Mouse (Mus musculus) inflammation-experienced regulatory T-cells, adult 6 months (primary cell): Measurements from ENCODE around the gene Rhoh. TPM values are rescaled to one million over a fixed set of nuclear protein-coding genes. Genes with fewer than 3 reads are reported as not detected.

Source experiments
- ATAC-seq: one replicate; pipeline ENCODE4 v1.8.0; 2017
- polyA plus RNA-seq, 3 experiments: library from polyadenylated mRNA; unstranded; fragments of 100-300 nt; shearing (Covaris generic); gene quantifications; one replicate each; pipeline ENCODE4 v1.2.1; 2017

Gene Rhoh
- polyA plus RNA-seq, 3 experiments from 2014 or later, result 154 to 314 (median 282) TPM

DNA sequence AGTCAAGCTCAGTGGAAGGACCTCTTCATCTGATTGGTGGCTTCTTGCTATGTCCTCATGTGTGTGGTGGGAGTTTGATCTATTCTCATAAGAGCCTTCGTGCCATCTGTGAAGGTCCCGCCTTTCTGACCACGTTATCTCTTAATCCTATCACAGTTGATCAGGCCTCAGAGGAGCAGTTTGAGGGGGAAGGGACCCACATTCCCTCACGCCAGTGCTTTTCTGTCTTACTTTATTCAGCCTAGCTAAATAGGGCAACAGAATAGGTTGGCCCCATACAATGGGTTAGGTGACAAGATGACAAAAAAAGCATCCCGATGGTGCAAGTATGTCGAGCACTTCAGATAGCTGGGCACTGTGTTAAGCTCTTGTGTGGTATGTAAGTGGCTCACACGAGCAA is 34.8 kb downstream of the Rhoh start:
- no peak for ATAC-seq

GRCm38 (mm10) chr5:65897731-65898130 is 36.7 kb downstream of the Rhoh start:
- peak; percentile 65 for ATAC-seq

DNA sequence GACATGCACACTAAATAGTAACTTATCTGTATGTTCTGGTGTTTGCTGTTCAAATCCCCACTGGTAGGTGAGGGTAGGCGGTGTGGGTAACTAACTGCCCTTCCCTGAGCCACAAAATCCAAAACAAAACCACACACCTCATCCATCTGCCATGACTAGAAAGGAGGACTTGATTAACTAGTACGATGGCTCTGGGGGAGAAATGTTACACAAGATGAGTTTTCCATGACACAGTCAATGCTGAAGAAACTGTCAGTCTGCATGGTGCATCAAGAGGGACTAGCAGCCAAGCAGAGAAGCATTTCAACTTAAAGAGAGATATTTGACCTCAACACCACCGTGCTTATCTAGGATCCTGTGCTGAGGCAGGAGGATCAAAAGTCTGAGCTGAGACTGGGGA is 37.7 kb downstream of the Rhoh start:
- ATAC-seq, result no peak

- no peak for ATAC-seq
Observed at GRCm38 (mm10) chr5:65900113-65900512, 39.1 kb downstream of the Rhoh start.

DNA sequence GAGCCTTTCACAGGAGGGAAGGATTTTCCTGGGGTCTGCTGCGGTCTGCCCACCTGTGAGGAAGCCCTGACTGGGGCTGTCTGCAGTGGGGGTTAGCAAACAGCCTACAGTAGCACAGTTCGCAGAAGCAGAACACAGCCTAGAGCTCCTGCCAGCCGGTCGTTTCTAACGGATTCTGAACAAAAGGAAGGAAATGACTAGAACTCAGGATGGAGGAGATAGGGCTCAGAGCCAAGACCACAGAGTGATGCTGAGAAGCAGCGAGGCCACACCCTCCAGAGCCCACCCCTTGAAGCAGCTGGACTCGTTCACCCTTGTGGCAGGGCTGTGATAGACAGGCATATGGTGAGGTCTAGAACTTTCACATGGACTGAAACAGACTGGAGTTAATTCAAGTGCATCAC is 39.9 kb downstream of the Rhoh start:
- peak; percentile 70 for ATAC-seq

GRCm38 (mm10) chr5:65901868-65902418 is 40.9 kb downstream of the Rhoh start:
- ATAC-seq, result no peak

- no peak for ATAC-seq
Observed at GRCm38 (mm10) chr5:65902811-65903210, 41.8 kb downstream of the Rhoh start.

- ATAC-seq, result no peak
Observed at GRCm38 (mm10) chr5:65904476-65904875, 43.5 kb downstream of the Rhoh start.

GRCm38 (mm10) chr5:65908751-65909150 is 47.7 kb downstream of the Rhoh start:
- ATAC-seq, result no peak

- no peak for ATAC-seq
Observed at GRCm38 (mm10) chr5:65909321-65909720, 48.3 kb downstream of the Rhoh start.

- peak; percentile 56 for ATAC-seq
Observed at GRCm38 (mm10) chr5:65910398-65910797, 49.4 kb downstream of the Rhoh start.

- ATAC-seq, result no peak
Observed at GRCm38 (mm10) chr5:65911676-65912075, 50.7 kb downstream of the Rhoh start.

DNA sequence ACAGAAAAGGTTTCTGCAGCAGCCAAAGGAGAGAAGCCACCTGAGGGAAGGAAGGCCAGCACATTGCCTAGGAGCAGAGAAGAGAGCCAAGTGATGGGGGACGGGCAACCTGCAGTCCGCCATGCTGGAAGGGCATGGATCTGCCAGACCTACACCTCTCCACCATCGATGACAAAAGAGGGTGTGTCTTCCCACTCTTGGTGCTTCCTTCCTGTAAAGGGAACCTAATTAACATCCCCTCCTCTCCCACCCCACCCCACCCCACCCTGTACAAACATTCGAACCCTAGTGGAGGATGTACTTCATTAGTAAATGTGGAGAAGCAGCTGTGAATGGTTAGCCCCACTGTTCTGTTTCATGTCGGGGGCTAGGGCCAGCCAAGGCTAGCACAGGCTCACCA is 51.2 kb downstream of the Rhoh start:
- ATAC-seq, result peak; percentile 7

GRCm38 (mm10) chr5:65913126-65913525 is 52.1 kb downstream of the Rhoh start:
- no peak for ATAC-seq

- peak; percentile 36 for ATAC-seq
Observed at GRCm38 (mm10) chr5:65914342-65914741, 53.3 kb downstream of the Rhoh start.

DNA sequence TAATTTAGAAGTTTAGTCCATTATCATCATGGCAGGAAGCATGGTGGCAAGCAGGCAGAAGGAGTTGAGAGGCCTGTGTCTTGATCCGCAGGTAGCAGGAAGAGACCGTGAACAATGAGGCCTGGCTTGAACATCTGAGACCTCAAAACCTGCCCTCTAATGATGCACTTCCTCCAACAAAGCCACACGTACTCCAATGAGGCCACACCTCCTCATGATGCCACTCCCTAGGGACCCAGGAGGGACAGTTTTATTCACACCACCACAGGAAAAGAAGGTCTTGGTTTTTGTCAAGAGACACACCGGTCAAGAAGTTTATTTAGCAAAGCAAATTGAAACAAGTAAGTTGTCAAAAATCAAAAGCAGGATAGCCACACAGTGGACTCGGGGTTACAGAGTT is 55.9 kb downstream of the Rhoh start:
- no peak for ATAC-seq

- no peak for ATAC-seq
Observed at GRCm38 (mm10) chr5:65918601-65919000, 57.6 kb downstream of the Rhoh start.

DNA sequence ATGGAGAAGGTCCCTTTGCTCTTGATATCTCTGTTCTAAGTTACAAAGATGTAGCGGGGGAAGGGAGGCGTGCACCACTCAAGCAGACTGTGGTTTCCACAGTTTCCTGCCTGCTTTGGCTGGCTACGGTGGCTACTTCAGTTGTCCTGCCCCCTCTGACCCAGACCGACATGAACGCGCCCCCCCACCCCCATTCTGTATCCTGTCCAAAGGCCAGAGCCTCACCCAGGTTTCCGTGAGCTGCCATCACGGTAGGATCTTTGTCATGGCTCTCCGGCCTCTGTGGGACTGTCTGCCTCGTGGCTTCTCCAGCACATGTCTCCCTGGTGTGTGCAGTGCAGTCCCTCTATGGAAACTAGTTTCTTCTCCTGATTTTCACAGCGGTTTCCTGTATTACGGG is 58.3 kb downstream of the Rhoh start:
- peak; percentile 48 for ATAC-seq

GRCm38 (mm10) chr5:65919904-65920303 is 58.9 kb downstream of the Rhoh start:
- no peak for ATAC-seq

DNA sequence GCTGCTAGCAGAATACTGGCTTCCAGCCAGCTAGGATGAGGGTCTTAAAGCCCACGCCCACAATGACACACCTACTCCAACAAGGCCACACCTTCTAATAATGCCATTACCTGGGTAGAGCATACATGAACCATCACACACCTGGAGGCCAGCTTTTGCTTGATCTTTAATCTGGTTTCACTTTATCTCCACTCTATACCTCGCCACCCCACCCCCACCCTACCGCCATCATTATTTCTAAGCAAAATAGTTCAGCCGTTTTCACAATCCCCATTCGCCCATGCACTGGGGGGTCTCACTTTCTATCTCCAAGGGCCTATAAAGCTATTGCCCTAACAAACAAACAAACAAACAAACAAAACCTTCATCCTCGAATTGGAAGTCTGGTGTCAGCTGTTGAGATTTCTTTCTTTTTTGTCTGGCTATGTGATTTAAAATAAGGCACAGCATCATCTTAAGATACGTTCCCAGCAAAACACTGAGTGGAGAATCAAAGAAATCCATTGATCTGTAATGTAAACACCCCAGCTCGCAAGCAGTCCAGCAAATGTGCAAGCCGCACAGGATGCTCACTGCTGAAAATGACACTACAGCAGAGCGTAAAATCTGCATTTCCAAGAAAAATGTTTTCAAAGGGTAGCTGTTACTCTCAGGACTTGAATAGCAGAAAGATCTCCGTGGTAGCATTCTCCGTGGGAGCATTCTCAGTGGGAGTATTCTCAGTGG is 59.9 kb downstream of the Rhoh start:
- peak; percentile 23 for ATAC-seq

DNA sequence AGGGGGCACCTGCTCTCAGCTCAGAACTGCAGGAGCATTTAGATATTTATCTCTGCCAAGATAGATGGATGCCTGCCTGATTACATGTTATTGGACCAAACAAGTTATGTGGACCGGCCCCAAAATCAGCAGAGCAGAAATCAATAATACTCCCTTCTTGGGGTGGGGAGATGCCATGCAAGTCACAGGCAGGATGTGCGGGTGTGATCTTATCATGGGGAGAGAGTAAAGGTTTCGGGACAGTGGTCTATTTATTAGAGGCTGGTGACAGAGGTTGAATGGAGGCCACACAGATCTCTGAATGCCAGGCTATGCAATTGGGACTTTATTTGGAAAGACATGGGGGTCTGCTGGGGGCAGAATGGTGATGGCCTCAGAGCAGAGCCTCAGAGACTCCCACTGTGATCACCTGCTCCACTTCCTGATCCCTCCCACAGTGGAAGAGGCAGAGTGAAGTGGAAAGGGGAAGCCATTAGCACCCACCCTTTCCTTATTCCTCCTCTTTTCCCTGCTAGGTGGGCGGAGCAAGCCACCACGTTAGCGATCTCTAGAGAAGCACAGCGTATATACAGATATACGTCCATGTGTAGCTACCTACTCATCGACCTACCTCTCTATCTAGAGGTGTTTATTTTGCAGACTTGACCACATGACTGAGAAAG is 60.6 kb downstream of the Rhoh start:
- peak; percentile 80 for ATAC-seq

DNA sequence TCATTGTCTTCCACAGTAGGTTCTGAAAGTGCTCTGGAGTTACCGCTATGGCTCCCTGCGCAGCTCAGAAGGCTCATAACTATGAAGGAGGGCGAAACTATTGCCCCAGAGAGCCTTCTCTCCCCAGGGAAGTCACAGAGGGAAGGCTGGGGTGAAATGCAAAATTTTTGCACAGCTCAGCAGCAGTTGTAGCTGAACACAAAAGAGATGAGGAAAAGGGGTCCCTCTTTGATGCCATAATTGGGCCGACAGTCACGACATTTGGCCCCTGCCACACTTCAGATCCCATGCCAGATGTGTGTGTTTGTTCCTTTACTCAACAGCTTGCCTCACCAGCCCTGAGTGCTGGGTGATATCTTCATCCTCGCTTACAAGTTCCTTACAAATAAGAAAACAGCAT is 65.7 kb downstream of the Rhoh start:
- no peak for ATAC-seq

DNA sequence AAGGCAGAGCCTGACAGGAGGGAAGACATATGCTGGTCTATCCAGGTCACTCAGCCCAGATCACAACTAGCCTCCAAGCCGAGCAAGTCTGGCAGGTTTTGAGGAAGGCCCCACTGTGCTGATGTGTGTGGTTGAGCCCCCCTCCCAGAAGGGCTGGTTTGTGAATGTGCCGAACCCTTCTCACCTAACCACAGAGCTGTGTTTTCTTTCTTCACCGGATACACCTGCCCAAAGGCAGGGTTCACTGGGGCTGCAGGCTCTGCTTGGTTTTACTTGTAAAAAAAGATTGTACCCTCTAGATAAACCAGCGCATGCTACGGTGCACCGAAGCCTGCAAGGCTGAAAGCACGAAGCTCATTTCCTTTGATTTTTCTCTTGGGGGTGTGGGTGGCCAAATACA is 68.1 kb downstream of the Rhoh start:
- ATAC-seq, result peak; percentile 94

- ATAC-seq, result no peak
Observed at GRCm38 (mm10) chr5:65930171-65930570, 69.2 kb downstream of the Rhoh start.
